Mouse (Mus musculus) cerebellum, postnatal 25 days (tissue): ENCODE measurements around the gene Samd4.

ENCODE experiments used
- DNase-seq, 2 experiments: peaks; one replicate each; pipeline ENCODE4 v3.0.0; 2021; ENCODE audit warnings: mixed read lengths in 2 of 2

The Samd4 gene

GRCm38 (mm10) chr14:47004161-47004560 lies 121.5 kb downstream of the Samd4 start:
- DNase-seq = peak; percentile 25 to 41

GRCm38 (mm10) chr14:47011171-47012139 lies 128.8 kb downstream of the Samd4 start:
- DNase-seq = no peak

DNA sequence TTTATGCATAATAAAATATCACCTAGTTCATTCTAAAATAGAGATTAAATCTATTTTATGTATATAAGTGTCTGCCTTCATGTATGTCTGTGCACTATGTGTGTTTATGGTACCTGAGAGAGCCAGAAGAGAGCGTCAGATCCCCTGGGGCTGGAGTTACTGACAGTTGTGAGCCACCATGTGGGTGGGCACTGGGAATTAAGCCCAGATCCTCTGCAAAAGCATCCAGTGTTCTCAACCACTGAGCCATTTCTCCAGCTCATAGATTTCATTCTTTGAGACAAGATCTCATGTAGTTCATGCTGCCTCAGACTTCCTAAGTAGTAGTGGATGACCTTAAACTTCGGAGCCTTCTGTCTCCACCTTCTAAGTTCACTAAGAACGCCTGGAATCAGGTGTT lies 133.0 kb downstream of the Samd4 start:
- no peak for DNase-seq

DNA sequence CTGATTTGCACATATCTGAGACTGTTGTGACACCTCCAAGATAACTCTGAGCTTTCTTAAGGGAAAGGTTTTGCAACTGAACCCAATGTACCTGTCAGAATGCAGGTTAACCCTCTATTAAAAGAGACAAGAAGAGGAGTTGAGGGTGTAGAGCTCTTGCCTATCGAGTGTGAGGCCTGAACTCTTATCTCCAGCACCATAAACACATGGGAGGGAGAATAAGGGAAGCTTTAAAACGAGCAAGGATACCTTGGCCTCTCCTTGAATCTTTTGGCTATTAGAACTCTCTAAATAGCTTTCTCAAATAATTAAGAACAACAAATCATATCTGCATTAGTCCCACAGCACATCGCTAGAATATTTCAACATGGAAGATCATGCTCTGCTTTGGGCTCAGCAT lies 135.0 kb downstream of the Samd4 start:
- no peak for DNase-seq

DNA sequence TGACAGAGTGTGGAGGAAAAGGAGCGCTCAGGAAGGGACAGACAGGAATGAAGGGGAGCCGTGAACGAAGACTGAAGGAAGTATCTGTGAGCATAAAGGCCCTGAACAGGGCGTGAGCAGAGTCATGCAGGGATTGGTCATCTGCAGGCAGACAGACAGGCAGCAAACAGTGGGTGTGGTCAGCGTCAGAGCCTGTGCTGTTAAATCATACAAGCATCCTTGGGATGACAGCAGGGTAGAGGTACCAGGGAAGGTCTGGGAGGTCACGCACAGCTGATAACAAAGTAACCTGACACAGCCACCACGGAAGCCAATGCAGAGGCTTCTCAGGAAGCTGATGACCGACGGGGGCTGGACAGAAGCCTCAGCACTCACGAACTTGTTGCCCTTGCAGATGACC lies 138.2 kb downstream of the Samd4 start:
- no peak for DNase-seq

- DNase-seq = no peak
These were observed 140.9 kb downstream of the Samd4 start for GRCm38 (mm10) chr14:47023529-47023928.

- DNase-seq = no peak
These were observed 144.9 kb downstream of the Samd4 start for GRCm38 (mm10) chr14:47027431-47028118.

- DNase-seq = no peak
These were observed 148.9 kb downstream of the Samd4 start for GRCm38 (mm10) chr14:47031542-47031941.

DNA sequence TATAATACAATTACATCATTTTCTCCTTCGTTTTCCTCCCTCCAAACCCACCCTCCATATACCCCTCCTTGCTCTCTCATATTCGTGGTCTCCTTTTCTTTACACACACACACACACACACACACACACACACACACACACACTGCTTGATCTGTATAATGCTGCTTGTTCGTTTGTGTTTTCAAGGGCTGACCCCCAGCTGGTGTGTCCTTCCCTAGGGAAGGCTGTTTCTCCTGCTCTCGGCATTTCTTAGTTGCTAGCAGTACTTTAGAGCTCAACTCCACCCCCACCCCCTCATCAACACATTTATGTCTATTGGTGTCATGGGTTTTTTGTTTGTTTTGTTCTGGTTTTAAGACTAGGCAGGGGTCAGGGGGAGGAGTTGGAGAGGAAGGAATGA lies 149.5 kb downstream of the Samd4 start:
- no peak for DNase-seq

DNA sequence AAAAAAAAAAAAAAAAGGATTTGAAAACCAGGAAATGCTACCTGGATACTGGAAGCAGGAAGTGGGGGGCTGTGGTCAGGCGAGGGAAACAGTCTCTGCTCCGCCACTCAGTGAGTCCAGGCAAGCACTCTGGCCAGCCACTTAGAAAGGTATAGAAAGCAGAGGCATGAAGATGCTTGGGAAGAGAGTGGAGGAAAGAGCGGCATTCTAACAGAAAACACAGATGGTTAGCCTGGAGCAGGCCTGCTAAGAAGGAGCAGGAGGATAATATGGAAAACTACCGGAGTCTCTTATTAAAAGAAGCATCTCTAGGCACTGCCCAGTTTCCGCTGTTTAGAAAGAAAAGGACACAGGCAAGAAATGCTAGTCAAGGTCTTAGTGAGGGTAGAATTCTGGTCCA lies 150.8 kb downstream of the Samd4 start:
- no peak for DNase-seq

DNA sequence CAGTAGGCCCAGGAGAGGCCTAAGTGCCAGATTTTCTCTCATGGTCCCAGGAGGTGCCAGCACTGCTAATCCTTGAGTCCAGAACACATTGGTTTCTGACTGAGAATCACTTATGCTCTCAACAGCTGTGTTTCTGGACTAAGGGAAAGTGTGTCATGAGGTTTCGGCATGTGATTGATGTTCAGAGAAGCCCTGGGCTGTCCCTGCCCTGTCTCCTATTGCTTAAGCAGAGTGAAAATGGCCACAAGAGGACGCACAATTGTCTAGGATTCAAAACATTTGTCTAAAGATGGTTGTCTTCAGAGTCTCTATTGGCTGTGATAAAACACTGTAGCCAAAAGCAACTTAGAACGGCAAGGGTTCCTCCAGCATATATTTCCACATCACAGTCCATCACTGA lies 159.0 kb downstream of the Samd4 start:
- DNase-seq = no peak

- no peak for DNase-seq
These were observed 166.4 kb downstream of the Samd4 start for GRCm38 (mm10) chr14:47049051-47049450.

DNA sequence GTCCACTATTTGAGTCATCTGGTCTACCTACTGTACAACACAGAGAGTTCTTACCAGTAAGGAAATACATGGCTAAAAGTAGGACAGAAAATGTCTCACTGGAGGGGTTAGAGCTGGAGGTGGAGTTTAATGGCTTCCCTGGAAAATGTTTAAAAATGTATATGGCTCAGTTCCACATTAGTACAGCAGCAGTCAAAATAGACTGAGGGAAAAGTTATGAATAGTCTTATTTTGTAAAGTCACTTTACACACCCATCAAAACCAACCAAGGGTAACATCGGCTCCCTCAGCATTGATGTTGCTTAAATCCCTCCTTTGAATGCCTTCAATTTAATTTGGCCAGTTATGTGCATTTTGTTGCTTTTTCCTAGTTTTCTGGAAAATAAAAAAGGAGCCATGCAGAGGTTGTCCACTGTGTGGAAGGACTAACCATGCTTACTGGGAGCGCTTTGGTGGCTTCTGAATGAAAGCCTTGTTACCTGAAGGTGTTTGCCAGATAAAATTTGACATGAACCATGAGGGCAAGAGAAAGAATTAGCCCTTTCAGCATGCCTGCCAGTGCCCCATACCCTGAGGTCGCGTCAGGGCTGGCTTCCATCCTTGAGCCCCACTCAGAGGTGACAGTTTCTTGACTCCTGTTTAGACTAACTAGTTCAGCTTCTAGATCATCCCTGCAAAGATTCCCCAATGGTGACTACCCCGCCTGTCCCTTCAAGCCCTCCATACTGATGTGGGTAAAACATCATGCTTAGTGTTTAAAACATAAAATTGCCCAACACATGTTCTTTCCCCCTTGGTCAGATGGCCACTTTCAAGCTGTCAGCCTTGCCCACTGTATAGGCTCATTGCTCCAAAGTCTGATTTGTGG lies 169.3 kb downstream of the Samd4 start:
- DNase-seq = no peak

DNA sequence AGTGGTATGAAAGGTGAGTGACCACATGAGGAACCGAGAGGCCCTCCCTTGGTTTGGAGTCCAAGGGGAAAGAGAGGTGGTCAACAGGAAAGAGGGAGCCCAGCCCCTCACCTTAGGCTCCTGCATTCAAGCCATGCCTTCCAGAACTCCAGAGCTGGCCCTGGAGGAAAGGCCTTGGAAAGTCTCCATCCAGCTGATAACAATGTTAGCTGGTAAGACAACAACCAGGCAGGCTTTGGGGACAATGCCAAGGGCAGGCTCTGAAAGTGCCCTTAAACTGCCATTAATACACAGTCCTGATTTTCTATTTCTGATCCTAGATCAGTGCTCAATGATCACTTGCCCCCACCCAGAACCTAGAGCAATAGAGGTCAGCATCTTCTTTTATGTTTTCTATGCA lies 170.4 kb downstream of the Samd4 start:
- no peak for DNase-seq

DNA sequence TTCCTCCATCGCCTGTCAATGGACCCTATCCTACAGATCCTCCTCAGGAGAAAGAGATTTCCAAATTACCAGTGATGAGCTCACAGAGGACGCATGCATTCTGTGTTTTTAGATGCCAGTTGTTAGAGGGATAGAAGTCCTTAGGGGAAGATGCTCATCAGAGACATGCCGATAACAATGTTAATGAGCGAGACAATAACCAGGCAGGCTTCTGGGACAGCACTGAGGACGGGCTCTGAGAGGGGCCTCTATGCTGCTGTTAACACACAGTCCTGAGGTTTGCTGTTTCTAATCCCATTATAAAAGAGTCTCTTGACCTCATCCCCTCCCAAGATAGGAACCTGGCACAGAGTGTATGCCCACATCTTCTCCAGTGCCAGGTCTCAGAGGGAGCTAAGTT lies 171.2 kb downstream of the Samd4 start:
- no peak for DNase-seq

- DNase-seq = no peak
These were observed 176.3 kb downstream of the Samd4 start for GRCm38 (mm10) chr14:47058969-47059368.

DNA sequence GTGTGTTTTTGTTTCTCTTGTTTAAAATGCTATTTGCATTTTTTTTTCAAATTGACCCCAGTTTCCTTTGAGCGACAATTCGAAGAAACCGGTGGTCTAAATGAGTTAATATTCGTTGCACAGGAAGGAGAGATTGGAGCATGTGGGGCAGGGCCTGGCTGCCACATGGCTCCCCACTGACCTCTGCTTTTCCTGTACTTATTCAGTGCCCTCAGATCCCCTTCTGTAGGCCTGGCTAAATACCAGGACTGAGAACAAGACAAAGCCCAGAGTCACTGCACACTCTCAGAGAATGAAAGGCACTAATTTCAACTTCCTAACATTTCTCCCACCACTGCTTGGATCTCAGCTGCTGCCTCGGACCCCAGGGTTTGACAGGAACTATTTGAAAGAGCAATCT lies 182.4 kb downstream of the Samd4 start:
- DNase-seq = peak in 1 of 2 experiments; percentile 26

- DNase-seq = no peak
These were observed 184.2 kb downstream of the Samd4 start for GRCm38 (mm10) chr14:47066901-47067300.

- peak; percentile 27 to 51 for DNase-seq
These were observed 191.5 kb downstream of the Samd4 start for GRCm38 (mm10) chr14:47074045-47074666.

GRCm38 (mm10) chr14:47075010-47075677 lies 192.5 kb downstream of the Samd4 start:
- no peak for DNase-seq

- DNase-seq = no peak
These were observed 193.2 kb downstream of the Samd4 start for GRCm38 (mm10) chr14:47075856-47076255.
